Mouse (Mus musculus): ENCODE data around the gene Ren1.

DNA sequence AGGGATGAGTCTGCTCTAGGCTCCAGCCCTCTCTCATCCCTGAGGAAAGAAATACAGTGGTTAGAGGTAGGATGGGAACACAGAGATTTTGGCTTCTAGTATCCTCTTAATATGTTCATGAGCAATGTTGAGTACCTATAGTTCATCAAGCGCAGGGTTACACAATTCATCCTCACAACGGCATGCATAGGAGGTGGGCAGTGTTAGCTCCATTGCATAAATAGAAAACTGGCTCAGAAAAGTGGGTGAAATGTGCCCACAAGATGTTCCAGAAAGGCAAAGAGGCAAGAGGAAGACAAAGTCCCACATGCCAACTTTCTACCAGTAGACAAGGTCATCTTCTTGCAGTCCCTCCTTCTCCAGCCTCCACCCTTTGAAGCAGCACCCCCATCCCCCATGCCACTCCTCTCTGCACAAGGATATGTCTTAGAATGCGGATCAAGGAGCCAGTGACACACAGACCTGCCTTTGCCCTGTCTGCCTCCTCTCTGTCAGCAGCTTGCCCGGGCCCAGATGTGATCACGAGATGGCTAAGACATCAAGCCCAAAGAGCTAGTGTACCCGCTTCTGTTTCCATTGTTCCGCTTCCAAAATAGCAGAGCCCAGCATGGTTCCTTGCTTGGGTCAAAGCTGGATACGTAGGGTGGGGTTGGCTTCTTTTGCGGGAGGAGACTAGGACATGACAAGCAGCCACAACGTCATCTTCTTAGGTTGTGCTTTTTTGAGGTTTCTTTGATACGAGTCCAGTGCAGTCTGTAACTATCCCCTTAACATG, 17.5 kb upstream of the Ren1 start:
- TF ChIP-seq CTCF (IDR thresholded peaks at IDR 0.05; ENCODE audit: low read depth, low read length) (no peak), GATA1 (IDR thresholded peaks at IDR 0.05; ENCODE audit: borderline replicate concordance, low read length) (no peak)
